Comparison of ENCODE assay signal across 22 mouse cellular contexts in the genomic region with DNA sequence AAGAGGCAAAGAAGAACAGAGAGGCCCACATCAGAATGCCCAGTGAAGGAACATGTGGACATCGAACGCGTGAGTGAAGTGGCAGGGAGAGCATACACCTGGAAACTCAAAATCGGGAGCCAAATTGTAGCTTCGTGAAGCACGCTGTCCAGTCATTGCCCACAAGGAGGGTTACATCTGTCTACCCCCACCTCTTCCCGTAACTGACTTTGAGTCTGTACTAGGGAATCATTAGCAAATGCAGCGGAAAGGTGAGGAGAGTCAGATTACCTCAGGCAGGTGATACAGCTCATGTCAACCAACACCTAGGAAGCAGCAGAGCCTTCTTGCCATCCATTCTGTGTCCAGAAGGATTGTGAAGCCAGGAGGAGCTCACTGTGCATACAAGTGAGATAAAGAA. TPM values are rescaled to one million over a fixed set of nuclear protein-coding genes. Genes with fewer than 3 reads are reported as not detected.
DNase-seq lines count a peak whose midpoint lies in the region; ATAC-seq and TF ChIP-seq lines count a peak whose summit lies in the region.
"Had no signal": no experiment of that assay in that cellular context is flagged by ENCODE, and none has a peak within 500 bp of the region (broad histone marks: within the 10 kb centered on the region; RNA-seq: fewer than 3 reads in every experiment).

No protein-coding gene starts in this region.

- H3K4me1 ChIP-seq in kidney, adult 2 months (ENCODE audit: control insufficient read depth, insufficient read depth, low read length) = peaks cover 12% of the 10 kb centered on the region
- no peaks in the 10 kb centered on the region for H3K4me1 ChIP-seq in kidney, postnatal 0 days (replicated peaks; ENCODE audit: insufficient read depth, low read length)
- H3K4me1 ChIP-seq in kidney, embryonic 14.5 days (ENCODE audit: control insufficient read depth, insufficient read depth, low read length) = 0 out of 2 replicates have a peak, but pooled peaks cover 3% of the 10 kb centered on the region
- H3K4me1 ChIP-seq in midbrain, embryonic 16.5 days (ENCODE audit: control insufficient read depth, insufficient read depth, low read length) = peaks cover 22% of the 10 kb centered on the region
- H3K4me1 ChIP-seq in midbrain, embryonic 13.5 days (replicated peaks) = peaks cover 29% of the 10 kb centered on the region

- no peaks in the 10 kb centered on the region for H3K36me3 ChIP-seq in kidney, adult 2 months (ENCODE audit: control insufficient read depth, insufficient read depth, low read length)
- no peaks in the 10 kb centered on the region for H3K36me3 ChIP-seq in kidney, postnatal 0 days (ENCODE audit: insufficient read depth, low read length)
- H3K36me3 ChIP-seq in kidney, embryonic 14.5 days (ENCODE audit: control insufficient read depth, insufficient read depth, low read length) = no peaks in the 10 kb centered on the region
- no peaks in the 10 kb centered on the region for H3K36me3 ChIP-seq in midbrain, embryonic 16.5 days (ENCODE audit: control insufficient read depth, insufficient read depth, low read length)
- no peaks in the 10 kb centered on the region for H3K36me3 ChIP-seq in midbrain, embryonic 13.5 days
- H3K36me3 ChIP-seq: forebrain, embryonic 10.5 days; G1E; hindbrain, embryonic 10.5 days; hindbrain, embryonic 13.5 days had no signal

- H3K27ac ChIP-seq in kidney, adult 2 months (ENCODE audit: insufficient read depth, low read depth, low read length) = no peak overlapping the region; the same call in 1 of the 2 replicates
- H3K27ac ChIP-seq in kidney, postnatal 0 days = 0 out of 2 replicates have a peak overlapping the region, but pooled peaks have one; percentile 28
- H3K27ac ChIP-seq in kidney, embryonic 14.5 days (ENCODE audit: low read depth, low read length) = no peak overlapping the region
- 0 out of 2 replicates have a peak overlapping the region, but pooled peaks have one; percentile 26 for H3K27ac ChIP-seq in midbrain, embryonic 16.5 days (ENCODE audit: low read length)
- no peak overlapping the region; the same call in 1 of the 2 replicates for H3K27ac ChIP-seq in midbrain, embryonic 13.5 days
- H3K27ac ChIP-seq: forebrain, embryonic 13.5 days; hindbrain, embryonic 10.5 days; hindbrain, embryonic 13.5 days had no signal

- DNase-seq in kidney, adult 2 months = peak; percentile 27
- no peak for DNase-seq in kidney, postnatal 14 days
- no peak for DNase-seq in kidney, postnatal 0 days (ENCODE audit: low spot score)
- DNase-seq: B cell, adult 2 months; cerebellum, adult 18-20 months; cerebellum, adult 9-10 months; cerebellum, postnatal 14 days; gastrocnemius, postnatal 10 days; gastrocnemius, postnatal 36 days had no signal

- no peak for TF ChIP-seq POLR2A in kidney, adult 2 months (IDR thresholded peaks at IDR 0.05; ENCODE audit: low read depth, low read length)

- no peak overlapping the region for H3K9ac ChIP-seq in kidney, postnatal 0 days (ENCODE audit: low read depth, low read length)
- no peak overlapping the region for H3K9ac ChIP-seq in kidney, embryonic 14.5 days (ENCODE audit: low read depth, low read length)
- H3K9ac ChIP-seq in midbrain, embryonic 16.5 days (ENCODE audit: low read depth, low read length) = no peak overlapping the region
- H3K9ac ChIP-seq in midbrain, embryonic 13.5 days (replicated peaks) = no peak overlapping the region
- H3K9ac ChIP-seq: forebrain, embryonic 13.5 days; hindbrain, embryonic 13.5 days had no signal

- no peak for TF ChIP-seq CTCF in kidney, adult 2 months (conservative IDR thresholded peaks at IDR 0.05; ENCODE audit: insufficient read depth, insufficient read length, low read depth, low read length)
- TF ChIP-seq CTCF in kidney, postnatal 0 days (IDR thresholded peaks at IDR 0.05; ENCODE audit: low read depth) = no peak

- H3K27me3 ChIP-seq in kidney, adult 2 months (replicated peaks; ENCODE audit: control insufficient read depth, insufficient read depth, low read length) = no peaks in the 10 kb centered on the region
- H3K27me3 ChIP-seq in kidney, postnatal 0 days (ENCODE audit: insufficient read depth, low read length) = no peaks in the 10 kb centered on the region
- no peaks in the 10 kb centered on the region for H3K27me3 ChIP-seq in kidney, embryonic 14.5 days (ENCODE audit: control insufficient read depth, insufficient read depth, low read length)
- H3K27me3 ChIP-seq in midbrain, embryonic 16.5 days (ENCODE audit: control insufficient read depth, insufficient read depth, low read depth, low read length) = no peaks in the 10 kb centered on the region
- no peaks in the 10 kb centered on the region for H3K27me3 ChIP-seq in midbrain, embryonic 13.5 days
- H3K27me3 ChIP-seq: CH12.LX; forebrain, embryonic 13.5 days; hindbrain, embryonic 13.5 days; Patski had no signal

- no peak overlapping the region for H3K4me3 ChIP-seq in kidney, adult 2 months (ENCODE audit: insufficient read depth, low read depth, low read length)
- H3K4me3 ChIP-seq in kidney, postnatal 0 days (replicated peaks; ENCODE audit: low read depth, low read length) = no peak overlapping the region
- H3K4me3 ChIP-seq in kidney, embryonic 14.5 days (ENCODE audit: low read length) = no peak overlapping the region
- no peak overlapping the region for H3K4me3 ChIP-seq in midbrain, embryonic 16.5 days (ENCODE audit: low read depth, low read length)
- no peak overlapping the region for H3K4me3 ChIP-seq in midbrain, embryonic 13.5 days (replicated peaks)
- H3K4me3 ChIP-seq: forebrain, embryonic 10.5 days; forebrain, embryonic 13.5 days; hindbrain, embryonic 10.5 days; hindbrain, embryonic 13.5 days had no signal

- WGBS in kidney, adult 2 months = 55% methylated on average over 8 of the region's 8 CpGs
- 91% methylated on average over 8 of the region's 8 CpGs for WGBS in kidney, postnatal 0 days
- 86% methylated on average over 8 of the region's 8 CpGs for WGBS in kidney, embryonic 14.5 days
- 97% methylated on average over 8 of the region's 8 CpGs for WGBS in midbrain, embryonic 16.5 days
- WGBS in midbrain, embryonic 13.5 days = 93% methylated on average over 8 of the region's 8 CpGs

- H3K4me2 ChIP-seq in kidney, postnatal 0 days (ENCODE audit: low read length) = no peak overlapping the region
- H3K4me2 ChIP-seq in kidney, embryonic 14.5 days (replicated peaks; ENCODE audit: low read depth, low read length) = no peak overlapping the region
- no peak overlapping the region for H3K4me2 ChIP-seq in midbrain, embryonic 16.5 days (ENCODE audit: low read length)
- no peak overlapping the region for H3K4me2 ChIP-seq in midbrain, embryonic 13.5 days (replicated peaks)
- H3K4me2 ChIP-seq: forebrain, embryonic 13.5 days; heart, embryonic 11.5 days; hindbrain, embryonic 13.5 days had no signal

- H3K9me3 ChIP-seq in kidney, postnatal 0 days (replicated peaks; ENCODE audit: low read length) = no peaks in the 10 kb centered on the region
- no peaks in the 10 kb centered on the region for H3K9me3 ChIP-seq in kidney, embryonic 14.5 days (ENCODE audit: control insufficient read depth, low read length)
- no peaks in the 10 kb centered on the region for H3K9me3 ChIP-seq in midbrain, embryonic 16.5 days (replicated peaks; ENCODE audit: control insufficient read depth, low read length, poor library complexity, severe bottlenecking)
- H3K9me3 ChIP-seq in midbrain, embryonic 13.5 days = no peaks in the 10 kb centered on the region
- H3K9me3 ChIP-seq: forebrain, embryonic 10.5 days; forebrain, embryonic 13.5 days; hindbrain, embryonic 10.5 days; hindbrain, embryonic 13.5 days had no signal

- peak; percentile 21; the same call in 1 of the 2 replicates for ATAC-seq in kidney, postnatal 0 days (replicated peaks; ENCODE audit: low FRiP score, low read depth)
- ATAC-seq in kidney, embryonic 14.5 days (ENCODE audit: low FRiP score, low TSS enrichment) = no peak
- ATAC-seq in midbrain, embryonic 16.5 days = no peak
- ATAC-seq in midbrain, embryonic 13.5 days = no peak
- ATAC-seq: forebrain, embryonic 13.5 days; forebrain, embryonic 16.5 days; hindbrain, embryonic 16.5 days had no signal

RNA-seq across cellular contexts. Expression of gene Pam, which starts 39.9 kb away (rescaled TPM):
- 54.7 and 97.4 TPM in 2 replicates for polyA plus RNA-seq in kidney, adult 2 months (2012; rRNA removed)
- 63.1 and 67.6 TPM in 2 replicates for polyA plus RNA-seq in kidney, postnatal 0 days (2015; fragmentation: Nextera tagmentation; extraction: Ambion mirVana)
- 28.2 and 31.9 TPM in 2 replicates for polyA plus RNA-seq in kidney, embryonic 14.5 days (2014; fragmentation: Nextera tagmentation; extraction: Ambion mirVana)
- polyA plus RNA-seq in midbrain, embryonic 16.5 days (2015; fragmentation: Nextera tagmentation; extraction: Ambion mirVana) = 35.4 and 35.6 TPM in 2 replicates
- polyA plus RNA-seq in midbrain, embryonic 13.5 days (2015; fragmentation: Nextera tagmentation; extraction: Ambion mirVana) = 37.6 and 43.0 TPM in 2 replicates
- polyA plus RNA-seq: G1E had no signal

Comparison
In these comparisons a context has a peak if more than half of its experiments do, and no peak if none do; other contexts are left out.
1. H3K27ac ChIP-seq: peak in kidney, postnatal 0 days (single experiment) and midbrain, embryonic 16.5 days (single experiment); none in kidney, adult 2 months (single experiment), kidney, embryonic 14.5 days (single experiment) and midbrain, embryonic 13.5 days (single experiment).